Mouse (Mus musculus): ENCODE measurements around the gene Rimkla.

DNA sequence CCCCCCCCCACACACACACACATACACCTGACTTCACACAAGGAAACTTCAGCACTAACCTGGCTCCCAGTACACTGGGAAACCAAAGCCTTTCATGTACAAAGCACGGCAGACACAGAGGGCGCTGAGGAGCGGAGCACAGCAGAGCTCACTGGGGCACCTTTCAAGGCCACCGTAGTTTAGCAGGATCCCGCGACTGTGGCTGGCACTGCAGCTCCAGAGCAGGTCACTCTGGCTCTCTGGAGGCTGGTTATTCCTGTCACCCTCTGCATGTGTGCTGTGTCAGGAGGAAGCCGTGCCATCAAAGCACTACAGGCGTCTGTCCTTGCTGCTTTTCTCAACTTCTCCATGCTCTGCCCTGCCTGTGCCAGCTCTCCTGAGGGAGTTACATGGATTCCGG is 9.4 kb downstream of the Rimkla start:
- TF ChIP-seq POLR2A (IDR thresholded peaks at IDR 0.05; ENCODE audit: extremely low read depth, insufficient read depth, low read length) (no peak), CTCF (IDR thresholded peaks at IDR 0.05; ENCODE audit: extremely low read depth, insufficient read depth, low read length) (no peak)
